Mouse (Mus musculus): ENCODE measurements around the gene C1qtnf1. TPM values are rescaled to one million over a fixed set of nuclear protein-coding genes. Genes with fewer than 3 reads are reported as not detected.

Gene C1qtnf1
- polyA plus RNA-seq, 1 experiment from 2014 or later = 2.5 TPM

- H3K4me2 ChIP-seq (ENCODE audit: low read depth) = no peak overlapping the region
- 29% methylated on average over 6 of the region's 6 CpGs for WGBS
- no peak overlapping the region for H3K27ac ChIP-seq (ENCODE audit: low read depth, low read length)
- no peak for DNase-seq (ENCODE audit: low spot score)
- no peaks in the 10 kb centered on the region for H3K27me3 ChIP-seq (ENCODE audit: control insufficient read depth, insufficient read depth, low read length)
- H3K4me1 ChIP-seq (ENCODE audit: control insufficient read depth, insufficient read depth, low read length) = 0 out of 2 replicates have a peak, but pooled peaks cover 2% of the 10 kb centered on the region
- ATAC-seq (ENCODE audit: insufficient read depth, low FRiP score, low TSS enrichment) = no peak
- H3K9ac ChIP-seq (ENCODE audit: low read length) = no peak overlapping the region
- H3K9me3 ChIP-seq (ENCODE audit: control insufficient read depth, low read length) = no peaks in the 10 kb centered on the region
- H3K4me3 ChIP-seq (ENCODE audit: low read depth, low read length) = no peak overlapping the region
- no peaks in the 10 kb centered on the region for H3K36me3 ChIP-seq (ENCODE audit: control insufficient read depth, insufficient read depth, low read length)
These were observed 27.5 kb upstream of the C1qtnf1 start for GRCm38 (mm10) chr11:118400566-118400936.

GRCm38 (mm10) chr11:118401195-118401594 is 26.8 kb upstream of the C1qtnf1 start:
- Histone ChIP-seq H3K9me3 (ENCODE audit: control insufficient read depth, low read length) (no peaks in the 10 kb centered on the region), H3K4me3 (ENCODE audit: low read depth, low read length) (no peak overlapping the region), H3K27me3 (ENCODE audit: control insufficient read depth, insufficient read depth, low read length) (no peaks in the 10 kb centered on the region), H3K4me1 (ENCODE audit: control insufficient read depth, insufficient read depth, low read length) (0 out of 2 replicates have a peak, but pooled peaks cover 2% of the 10 kb centered on the region), H3K36me3 (ENCODE audit: control insufficient read depth, insufficient read depth, low read length) (no peaks in the 10 kb centered on the region; the same call in 1 of the 2 replicates), H3K27ac (ENCODE audit: low read depth, low read length) (no peak overlapping the region), H3K4me2 (ENCODE audit: low read depth) (no peak overlapping the region), H3K9ac (ENCODE audit: low read length) (no peak overlapping the region)
- no peak for ATAC-seq (ENCODE audit: insufficient read depth, low FRiP score, low TSS enrichment)
- DNase-seq (ENCODE audit: low spot score) = no peak
- 84% methylated on average over 4 of the region's 4 CpGs for WGBS

- DNase-seq (ENCODE audit: low spot score) (no peak), ATAC-seq (ENCODE audit: insufficient read depth, low FRiP score, low TSS enrichment) (no peak)
- Histone ChIP-seq H3K27ac (ENCODE audit: low read depth, low read length) (no peak within 1 kb of the TSS), H3K36me3 (ENCODE audit: control insufficient read depth, insufficient read depth, low read length) (peaks cover 3% of the 10 kb centered on the region), H3K9ac (ENCODE audit: low read length) (no peak within 1 kb of the TSS), H3K27me3 (ENCODE audit: control insufficient read depth, insufficient read depth, low read length) (no peaks in the 10 kb centered on the region), H3K4me3 (ENCODE audit: low read depth, low read length) (no peak within 1 kb of the TSS), H3K4me1 (ENCODE audit: control insufficient read depth, insufficient read depth, low read length) (0 out of 2 replicates have a peak, but pooled peaks cover 2% of the 10 kb centered on the region), H3K9me3 (ENCODE audit: control insufficient read depth, low read length) (no peaks in the 10 kb centered on the region), H3K4me2 (ENCODE audit: low read depth) (no peak within 1 kb of the TSS)
- 61% methylated on average over 7 of the region's 7 CpGs for WGBS
These were observed 26.2 kb upstream of the C1qtnf1 start, which contains the start of gene Lgals3bp for GRCm38 (mm10) chr11:118401760-118402280. Gene Lgals3bp (minus strand): TSS chr11:118402092.

GRCm38 (mm10) chr11:118403183-118403582 is 24.8 kb upstream of the C1qtnf1 start:
- ATAC-seq (ENCODE audit: insufficient read depth, low FRiP score, low TSS enrichment) = no peak
- peaks cover 6% of the 10 kb centered on the region for H3K36me3 ChIP-seq (ENCODE audit: control insufficient read depth, insufficient read depth, low read length)
- no peak overlapping the region for H3K4me2 ChIP-seq (ENCODE audit: low read depth)
- H3K4me1 ChIP-seq (ENCODE audit: control insufficient read depth, insufficient read depth, low read length) = 0 out of 2 replicates have a peak, but pooled peaks cover 2% of the 10 kb centered on the region
- 97% methylated on average over 2 of the region's 2 CpGs for WGBS
- DNase-seq (ENCODE audit: low spot score) = no peak
- no peak overlapping the region for H3K4me3 ChIP-seq (ENCODE audit: low read depth, low read length)
- H3K27me3 ChIP-seq (ENCODE audit: control insufficient read depth, insufficient read depth, low read length) = no peaks in the 10 kb centered on the region
- no peak overlapping the region for H3K27ac ChIP-seq (ENCODE audit: low read depth, low read length)
- no peaks in the 10 kb centered on the region for H3K9me3 ChIP-seq (ENCODE audit: control insufficient read depth, low read length)
- H3K9ac ChIP-seq (ENCODE audit: low read length) = no peak overlapping the region

GRCm38 (mm10) chr11:118403951-118404899 is 23.8 kb upstream of the C1qtnf1 start:
- DNase-seq (ENCODE audit: low spot score) = no peak
- Histone ChIP-seq H3K4me3 (ENCODE audit: low read depth, low read length) (no peak overlapping the region), H3K4me2 (ENCODE audit: low read depth) (no peak overlapping the region), H3K27ac (ENCODE audit: low read depth, low read length) (no peak overlapping the region), H3K4me1 (ENCODE audit: control insufficient read depth, insufficient read depth, low read length) (0 out of 2 replicates have a peak, but pooled peaks cover 2% of the 10 kb centered on the region), H3K27me3 (ENCODE audit: control insufficient read depth, insufficient read depth, low read length) (no peaks in the 10 kb centered on the region), H3K9ac (ENCODE audit: low read length) (no peak overlapping the region), H3K9me3 (ENCODE audit: control insufficient read depth, low read length) (no peaks in the 10 kb centered on the region), H3K36me3 (ENCODE audit: control insufficient read depth, insufficient read depth, low read length) (peaks cover 10% of the 10 kb centered on the region)
- 80% methylated on average over 6 of the region's 6 CpGs for WGBS
- no peak for ATAC-seq (ENCODE audit: insufficient read depth, low FRiP score, low TSS enrichment)

- Histone ChIP-seq H3K9ac (ENCODE audit: low read length) (no peak overlapping the region), H3K36me3 (ENCODE audit: control insufficient read depth, insufficient read depth, low read length) (peaks cover 10% of the 10 kb centered on the region), H3K4me1 (ENCODE audit: control insufficient read depth, insufficient read depth, low read length) (0 out of 2 replicates have a peak, but pooled peaks cover 2% of the 10 kb centered on the region), H3K27ac (ENCODE audit: low read depth, low read length) (no peak overlapping the region), H3K4me2 (ENCODE audit: low read depth) (no peak overlapping the region), H3K9me3 (ENCODE audit: control insufficient read depth, low read length) (no peaks in the 10 kb centered on the region), H3K27me3 (ENCODE audit: control insufficient read depth, insufficient read depth, low read length) (no peaks in the 10 kb centered on the region), H3K4me3 (ENCODE audit: low read depth, low read length) (no peak overlapping the region)
- WGBS = 92% methylated on average over 8 of the region's 8 CpGs
- DNase-seq (ENCODE audit: low spot score) (no peak), ATAC-seq (ENCODE audit: insufficient read depth, low FRiP score, low TSS enrichment) (no peak)
These were observed 22.7 kb upstream of the C1qtnf1 start for GRCm38 (mm10) chr11:118405311-118405710.

- no peak overlapping the region for H3K27ac ChIP-seq (ENCODE audit: low read depth, low read length)
These were observed 21.5 kb upstream of the C1qtnf1 start for GRCm38 (mm10) chr11:118406521-118406920.

GRCm38 (mm10) chr11:118407318-118407910 is 20.6 kb upstream of the C1qtnf1 start:
- no peak overlapping the region for H3K4me2 ChIP-seq (ENCODE audit: low read depth)
- no peak overlapping the region for H3K27ac ChIP-seq (ENCODE audit: low read depth, low read length)
- no peaks in the 10 kb centered on the region for H3K9me3 ChIP-seq (ENCODE audit: control insufficient read depth, low read length)
- H3K27me3 ChIP-seq (ENCODE audit: control insufficient read depth, insufficient read depth, low read length) = no peaks in the 10 kb centered on the region
- no peak overlapping the region for H3K4me3 ChIP-seq (ENCODE audit: low read depth, low read length)
- ATAC-seq (ENCODE audit: insufficient read depth, low FRiP score, low TSS enrichment) (no peak), DNase-seq (ENCODE audit: low spot score) (no peak)
- no peak overlapping the region for H3K9ac ChIP-seq (ENCODE audit: low read length)
- 86% methylated on average over 23 of the region's 23 CpGs for WGBS
- peaks cover 17% of the 10 kb centered on the region for H3K36me3 ChIP-seq (ENCODE audit: control insufficient read depth, insufficient read depth, low read length)
- no peaks in the 10 kb centered on the region for H3K4me1 ChIP-seq (ENCODE audit: control insufficient read depth, insufficient read depth, low read length)

More at GRCm38 (mm10) chr11:118406521-118406920, 21.5 kb upstream of the C1qtnf1 start:
- WGBS = 95% methylated on average over 5 of the region's 5 CpGs
- Histone ChIP-seq H3K27me3 (ENCODE audit: control insufficient read depth, insufficient read depth, low read length) (no peaks in the 10 kb centered on the region), H3K9ac (ENCODE audit: low read length) (no peak overlapping the region), H3K4me2 (ENCODE audit: low read depth) (no peak overlapping the region), H3K4me3 (ENCODE audit: low read depth, low read length) (no peak overlapping the region), H3K4me1 (ENCODE audit: control insufficient read depth, insufficient read depth, low read length) (no peaks in the 10 kb centered on the region), H3K36me3 (ENCODE audit: control insufficient read depth, insufficient read depth, low read length) (peaks cover 17% of the 10 kb centered on the region), H3K9me3 (ENCODE audit: control insufficient read depth, low read length) (no peaks in the 10 kb centered on the region)
- ATAC-seq (ENCODE audit: insufficient read depth, low FRiP score, low TSS enrichment) = no peak
- DNase-seq (ENCODE audit: low spot score) = no peak

All from neural tube, embryonic 11.5 days (tissue).